Mouse (Mus musculus) NIH3T3 (cell line): ENCODE results near the gene Ccl27a.

Source experiments
- DNase-seq: peaks from one replicate; pipeline ENCODE4 v3.0.0-alpha.2; 2012; ENCODE audit warnings: low read depth

The Ccl27a gene

GRCm38 (mm10) chr4:41755338-41756305 lies 18.4 kb downstream of the Ccl27a start, which contains the start of gene Sigmar1:
Gene Sigmar1, minus strand, starts transcription at chr4:41756157.
- DNase-seq = peak; percentile 91

- DNase-seq = peak; percentile 63
These were observed 19.2 kb downstream of the Ccl27a start, which contains the start of gene Galt for GRCm38 (mm10) chr4:41754797-41755337. Gene Galt, plus strand, starts transcription at chr4:41755228.

DNA sequence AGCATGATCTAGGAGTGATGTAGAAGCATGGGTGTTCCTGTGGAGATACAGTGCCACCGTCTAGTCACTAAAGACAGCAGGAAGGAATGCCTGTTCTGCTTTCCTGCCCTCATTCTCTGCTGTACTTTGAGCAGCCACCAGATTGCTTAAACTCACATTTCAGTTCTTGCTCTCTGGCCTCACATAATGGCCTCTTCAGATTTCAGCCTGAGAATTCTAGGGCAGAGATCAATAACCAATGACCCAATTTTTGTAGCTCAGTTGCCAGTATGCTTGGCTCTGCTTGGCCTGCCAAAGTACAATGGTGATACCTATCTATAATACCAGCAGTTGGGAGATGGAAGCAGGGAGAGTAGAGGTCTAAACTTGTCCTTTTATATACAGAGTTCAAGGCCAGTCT lies 29.0 kb downstream of the Ccl27a start:
- no peak for DNase-seq

DNA sequence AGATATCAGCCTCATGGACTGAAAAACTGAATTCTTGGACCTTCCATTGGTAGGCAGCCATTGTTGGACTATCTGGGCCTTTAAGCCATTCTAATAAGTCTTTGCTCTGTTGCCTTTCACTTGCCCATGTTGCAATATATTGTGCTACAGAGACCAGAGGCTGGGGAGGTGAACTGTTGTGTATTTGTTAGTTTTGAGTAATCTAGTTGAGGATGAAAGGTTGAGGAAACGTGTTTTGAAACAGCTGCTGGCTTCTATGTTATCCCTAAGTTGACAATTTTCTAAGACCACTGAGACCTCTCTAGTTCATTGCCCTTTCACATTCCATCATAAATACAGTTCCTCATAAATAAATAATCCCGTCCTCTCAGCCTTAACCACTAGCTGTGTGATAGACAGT lies 29.9 kb downstream of the Ccl27a start:
- DNase-seq = no peak

DNA sequence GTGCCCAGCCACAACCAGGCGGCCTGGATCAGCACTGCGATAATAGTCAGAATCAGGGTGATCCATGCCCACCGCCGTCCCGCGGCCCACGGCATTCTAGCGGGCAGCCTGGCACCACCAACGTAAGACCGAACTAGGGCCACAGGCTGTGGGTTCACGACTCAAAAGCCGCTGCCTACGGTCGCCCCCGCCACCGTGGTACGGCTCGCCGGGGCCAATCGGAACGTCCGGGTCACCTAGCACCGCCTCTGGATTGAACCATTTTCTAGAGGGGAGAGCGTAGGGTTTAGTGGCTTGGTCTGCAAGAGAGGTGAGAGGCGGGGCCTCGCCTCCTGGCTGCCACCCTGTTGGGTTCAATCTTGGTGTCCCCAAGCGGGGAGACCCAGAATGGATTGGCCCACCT lies 32.9 kb downstream of the Ccl27a start:
- DNase-seq = peak; percentile 92

DNA sequence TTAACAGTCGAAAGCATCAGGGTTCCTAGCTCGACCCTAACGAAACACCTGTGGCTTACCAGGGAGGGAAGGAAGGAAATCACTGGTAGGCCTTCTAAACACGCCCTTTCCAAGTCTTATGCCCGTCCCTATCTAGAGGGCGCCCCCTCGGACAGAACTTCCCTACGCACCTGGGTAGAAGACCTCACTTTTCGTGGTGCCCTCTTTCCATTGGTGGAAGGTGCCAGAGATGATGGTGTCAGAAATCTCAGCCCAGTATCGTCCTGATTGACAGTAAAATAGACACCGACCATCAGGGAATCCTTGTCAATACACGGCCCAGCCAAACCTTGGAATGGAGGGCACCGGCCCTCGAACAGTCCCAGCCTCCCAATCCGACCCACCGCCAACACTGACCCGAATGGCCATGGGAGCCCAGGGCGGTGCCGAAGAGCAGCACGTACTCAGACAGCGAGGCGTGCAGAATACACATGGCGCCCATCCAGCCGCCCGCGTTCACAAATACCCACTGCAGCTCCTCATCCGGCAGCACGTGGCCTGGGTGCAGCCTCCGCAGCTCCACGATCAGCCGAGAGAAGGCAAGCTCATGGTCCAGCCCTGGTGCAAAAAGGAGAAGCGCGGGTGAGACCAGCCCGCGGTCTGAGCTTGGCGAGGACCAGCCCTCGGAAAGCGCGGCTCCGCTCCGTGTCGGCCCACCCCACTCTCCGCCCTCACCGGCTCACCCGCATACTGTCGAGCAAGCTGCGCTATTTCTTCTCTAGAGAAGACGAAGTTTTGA lies 33.5 kb downstream of the Ccl27a start:
- peak; percentile 70 for DNase-seq

GRCm38 (mm10) chr4:41739260-41739659 lies 34.8 kb downstream of the Ccl27a start:
- DNase-seq = no peak

- no peak for DNase-seq
These were observed 35.8 kb downstream of the Ccl27a start for GRCm38 (mm10) chr4:41738256-41738603.

GRCm38 (mm10) chr4:41737602-41738255 lies 36.3 kb downstream of the Ccl27a start:
- DNase-seq = peak; percentile 85

DNA sequence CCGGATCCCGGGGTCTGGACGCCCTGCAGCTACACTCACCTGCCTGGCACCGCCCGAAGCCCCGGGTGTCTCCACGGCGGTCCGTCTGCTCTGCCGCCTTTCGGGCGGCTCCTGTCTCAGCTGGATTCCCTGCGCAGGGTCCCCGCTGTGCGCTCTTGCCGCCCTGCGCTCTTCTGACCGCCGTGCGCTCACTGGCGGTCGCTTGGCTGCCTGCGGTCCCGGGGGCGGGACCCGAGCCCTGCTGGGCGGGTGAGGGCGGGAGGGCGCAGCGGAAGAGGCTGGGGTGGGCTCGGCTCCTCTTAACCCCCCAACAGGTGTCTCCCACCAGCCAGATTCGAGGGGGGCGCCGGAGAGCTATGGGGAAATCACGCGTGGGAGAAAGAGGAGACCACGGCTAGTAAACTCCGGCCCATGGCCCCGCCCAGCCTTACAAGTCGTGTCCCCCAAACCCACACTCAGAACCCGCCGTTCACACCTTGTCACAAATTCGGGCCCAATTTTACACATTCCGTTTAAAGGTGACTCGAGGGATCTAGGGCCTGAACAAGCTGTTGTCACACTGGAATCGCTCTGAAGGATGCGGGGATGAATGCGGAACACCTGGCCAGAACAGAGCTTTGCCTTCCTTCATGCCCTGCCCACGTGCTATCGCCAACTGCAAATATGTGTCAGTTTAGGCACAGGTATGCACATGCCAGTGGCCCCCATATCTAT lies 42.8 kb downstream of the Ccl27a start, which contains the start of gene Arid3c:
Gene Arid3c, minus strand, starts transcription at position 91 of the 714 bp plus-strand sequence.
- no peak for DNase-seq

- DNase-seq = no peak
These were observed 47.0 kb downstream of the Ccl27a start for GRCm38 (mm10) chr4:41726826-41727621.

GRCm38 (mm10) chr4:41722918-41723351 lies 51.1 kb downstream of the Ccl27a start, which contains the start of gene Dctn3:
Gene Dctn3, minus strand, starts transcription at chr4:41723170.
- DNase-seq = peak; percentile 94
